Mouse (Mus musculus): Measurements from ENCODE around the gene Ccdc167. TPM values are rescaled to one million over a fixed set of nuclear protein-coding genes. Genes with fewer than 3 reads are reported as not detected.
A peak's percentile ranks its signal among the peaks of the same experiment; 100 is the strongest.

The Ccdc167 gene
- total RNA-seq, 2 experiments from 2014 or later = 8.9 to 17.2 TPM

DNA sequence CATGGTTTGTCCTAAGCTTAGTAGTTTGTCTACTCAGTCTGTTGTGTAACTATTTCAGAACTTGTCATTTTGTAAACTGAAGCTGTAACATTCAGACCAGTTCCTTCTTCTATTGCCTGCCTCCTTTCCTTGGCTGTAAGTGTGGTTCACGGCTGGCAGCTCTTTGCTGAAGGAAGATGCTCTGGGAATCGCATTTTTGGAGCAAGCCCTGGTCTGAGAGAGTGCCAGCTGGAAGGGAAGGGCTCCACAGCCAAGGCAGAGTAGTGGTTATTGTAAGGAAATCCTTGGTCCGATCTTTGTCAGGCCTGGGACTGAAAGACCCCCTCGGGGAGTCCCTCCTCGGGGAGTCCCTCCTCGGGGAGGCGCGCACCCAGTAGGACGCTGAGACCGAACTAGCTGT lies 28.2 kb downstream of the Ccdc167 start:
- ATAC-seq (ENCODE audit: poor library complexity, severe bottlenecking) = no peak

DNA sequence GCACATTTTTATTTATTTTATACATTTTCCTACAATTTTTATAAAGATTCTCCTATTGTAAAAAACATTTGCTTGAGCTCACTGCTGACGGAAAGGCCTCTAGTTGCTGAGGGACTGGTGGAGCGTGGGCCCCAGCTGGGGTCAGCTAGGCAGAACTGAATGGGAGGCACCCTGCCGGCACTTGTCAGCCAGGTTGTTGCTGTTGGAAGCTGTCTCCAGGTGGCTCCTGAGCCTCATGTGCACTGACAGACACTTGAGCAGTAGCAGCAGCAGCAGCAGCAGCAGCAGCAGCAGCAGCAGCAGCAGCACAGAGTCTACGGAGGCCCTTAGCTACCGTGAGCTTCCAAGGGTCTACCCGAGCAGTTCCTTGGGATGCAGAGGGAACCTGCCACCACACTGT lies 29.5 kb downstream of the Ccdc167 start:
- no peak for ATAC-seq (ENCODE audit: poor library complexity, severe bottlenecking)

- ATAC-seq (ENCODE audit: poor library complexity, severe bottlenecking) = no peak
Measured at GRCm38 (mm10) chr17:29686771-29687170, 30.1 kb downstream of the Ccdc167 start.

- no peak for ATAC-seq (ENCODE audit: poor library complexity, severe bottlenecking)
Measured at GRCm38 (mm10) chr17:29684275-29684674, 32.6 kb downstream of the Ccdc167 start.

- ATAC-seq (ENCODE audit: poor library complexity, severe bottlenecking) = no peak
Measured at GRCm38 (mm10) chr17:29683127-29683526, 33.7 kb downstream of the Ccdc167 start.

DNA sequence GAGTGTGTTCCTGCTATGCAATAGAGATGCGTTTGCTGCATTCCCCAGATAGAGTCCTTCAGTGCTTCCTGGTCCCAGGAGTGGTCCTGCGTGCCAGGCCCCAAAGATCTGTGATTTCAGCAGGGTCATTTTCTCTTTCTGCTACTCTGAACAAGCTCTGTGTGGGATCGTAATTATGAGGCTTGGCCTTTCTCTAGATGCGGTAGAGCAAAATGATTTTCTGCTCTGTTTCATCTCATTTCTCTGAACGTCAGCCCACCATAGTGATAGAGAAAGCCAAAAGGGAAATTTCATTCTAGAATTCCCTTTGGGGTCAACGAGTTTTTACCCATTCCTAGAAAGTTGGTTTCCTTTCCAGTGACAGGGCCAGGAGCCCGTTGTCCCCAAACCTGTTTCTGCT lies 34.6 kb downstream of the Ccdc167 start:
- ATAC-seq (ENCODE audit: poor library complexity, severe bottlenecking) = no peak

GRCm38 (mm10) chr17:29681669-29682068 lies 35.2 kb downstream of the Ccdc167 start:
- peak; percentile 86 for ATAC-seq (ENCODE audit: poor library complexity, severe bottlenecking)

DNA sequence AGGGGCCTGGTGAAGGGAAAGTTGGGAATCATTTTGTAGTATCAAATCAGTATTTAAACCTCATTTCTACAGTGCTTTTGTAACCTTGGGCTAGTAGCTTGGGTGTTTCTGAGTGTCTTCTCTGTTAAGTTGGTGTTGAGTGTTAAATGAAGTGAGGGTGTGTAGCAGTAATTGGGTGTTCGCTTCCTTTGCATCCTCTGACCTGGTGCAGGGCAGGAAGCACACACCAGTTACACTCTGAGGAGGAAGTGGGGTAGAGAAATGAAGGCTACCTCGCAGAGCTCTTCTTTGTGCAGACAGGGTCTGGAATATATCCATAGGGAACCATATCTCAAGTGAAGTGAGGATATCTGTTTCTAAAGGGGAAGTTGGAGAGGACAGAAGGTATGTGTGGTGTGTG lies 35.9 kb downstream of the Ccdc167 start:
- 0 out of 2 replicates have a peak, but pooled peaks have one; percentile 22 for ATAC-seq (ENCODE audit: poor library complexity, severe bottlenecking)

- ATAC-seq (ENCODE audit: poor library complexity, severe bottlenecking) = no peak
Measured at GRCm38 (mm10) chr17:29680174-29680573, 36.7 kb downstream of the Ccdc167 start.

DNA sequence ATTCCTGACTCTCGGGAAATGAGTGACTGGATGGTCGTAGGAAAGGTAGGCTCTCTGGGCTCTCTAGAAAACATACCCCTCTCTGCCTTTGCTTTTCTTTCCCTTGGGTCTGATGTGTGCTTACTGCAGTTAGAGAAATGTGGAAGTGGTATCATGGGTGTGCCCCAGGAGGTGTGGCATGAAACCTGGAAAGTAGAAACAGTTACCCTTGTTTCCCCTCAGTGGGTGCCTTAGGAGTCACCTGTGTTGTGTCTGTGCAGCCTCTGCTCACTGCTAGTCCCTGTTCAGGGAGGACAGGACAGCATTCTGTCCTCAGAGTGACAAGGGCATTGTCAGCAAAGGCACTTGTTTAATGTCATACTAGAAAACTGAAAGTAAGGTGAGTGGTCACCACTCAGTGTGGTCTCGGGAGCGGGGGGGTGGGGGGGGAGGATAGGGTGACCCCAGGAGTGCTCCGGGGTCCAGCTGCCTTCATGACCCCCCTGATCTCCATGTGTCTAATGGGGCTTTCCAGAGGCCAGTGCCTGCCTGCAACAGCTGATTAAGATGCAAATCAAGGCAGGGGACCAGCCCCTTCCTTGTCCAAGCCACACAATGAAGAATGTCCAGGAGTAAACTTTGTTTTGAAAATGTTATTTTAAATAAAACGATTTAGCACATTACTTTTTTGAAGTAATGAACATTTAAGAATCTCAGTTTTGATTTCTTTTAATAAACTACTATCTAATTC lies 37.6 kb downstream of the Ccdc167 start:
- peak; percentile 76 for ATAC-seq (ENCODE audit: poor library complexity, severe bottlenecking)

GRCm38 (mm10) chr17:29678526-29678925 lies 38.3 kb downstream of the Ccdc167 start:
- ATAC-seq (ENCODE audit: poor library complexity, severe bottlenecking) = no peak

GRCm38 (mm10) chr17:29673325-29673724 lies 43.5 kb downstream of the Ccdc167 start:
- peak; percentile 66 for ATAC-seq (ENCODE audit: poor library complexity, severe bottlenecking)

DNA sequence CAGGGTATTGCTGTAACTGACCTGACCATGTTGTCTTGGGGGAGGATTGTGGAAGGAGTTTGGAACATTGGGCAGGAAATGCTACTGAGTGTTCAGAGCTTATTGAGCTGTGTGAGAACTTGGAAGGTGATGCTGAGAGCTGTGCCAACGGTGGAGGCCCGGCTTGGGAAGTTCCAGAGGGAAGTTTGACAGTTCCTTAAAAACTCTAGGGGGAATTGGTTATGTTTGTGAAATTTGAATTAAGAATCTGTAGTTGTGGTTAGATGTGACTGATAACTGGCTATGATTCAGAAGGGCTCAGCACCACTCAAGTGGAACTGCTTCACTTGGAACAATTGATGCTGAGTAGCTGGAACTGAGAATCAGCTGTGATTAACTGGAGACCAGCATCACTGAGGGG lies 45.8 kb downstream of the Ccdc167 start:
- no peak for ATAC-seq (ENCODE audit: poor library complexity, severe bottlenecking)

DNA sequence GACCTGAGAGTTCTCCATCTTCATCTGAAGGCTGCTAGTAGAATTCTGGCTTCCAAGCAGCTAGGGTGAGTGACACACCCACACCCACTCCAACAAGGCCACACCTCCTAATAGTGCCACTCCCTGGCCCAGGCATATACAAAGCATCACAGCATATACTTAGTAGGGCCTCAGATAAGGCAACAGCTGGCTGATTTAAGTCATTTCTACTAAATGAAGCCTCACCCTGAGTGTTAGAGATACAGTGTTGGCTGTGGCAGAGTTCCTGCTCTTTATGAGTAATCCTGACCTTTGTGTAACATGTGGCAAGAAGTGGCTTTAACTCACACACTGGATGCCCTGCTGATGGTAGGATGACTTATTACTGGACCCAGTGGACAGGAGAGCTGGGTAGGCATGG lies 46.9 kb downstream of the Ccdc167 start:
- ATAC-seq (ENCODE audit: poor library complexity, severe bottlenecking) = no peak

GRCm38 (mm10) chr17:29669030-29669429 lies 47.8 kb downstream of the Ccdc167 start:
- ATAC-seq (ENCODE audit: poor library complexity, severe bottlenecking) = no peak

- no peak for ATAC-seq (ENCODE audit: poor library complexity, severe bottlenecking)
Measured at GRCm38 (mm10) chr17:29668051-29668986, 48.5 kb downstream of the Ccdc167 start.

- no peak for ATAC-seq (ENCODE audit: poor library complexity, severe bottlenecking)
Measured at GRCm38 (mm10) chr17:29662145-29662544, 54.7 kb downstream of the Ccdc167 start.

DNA sequence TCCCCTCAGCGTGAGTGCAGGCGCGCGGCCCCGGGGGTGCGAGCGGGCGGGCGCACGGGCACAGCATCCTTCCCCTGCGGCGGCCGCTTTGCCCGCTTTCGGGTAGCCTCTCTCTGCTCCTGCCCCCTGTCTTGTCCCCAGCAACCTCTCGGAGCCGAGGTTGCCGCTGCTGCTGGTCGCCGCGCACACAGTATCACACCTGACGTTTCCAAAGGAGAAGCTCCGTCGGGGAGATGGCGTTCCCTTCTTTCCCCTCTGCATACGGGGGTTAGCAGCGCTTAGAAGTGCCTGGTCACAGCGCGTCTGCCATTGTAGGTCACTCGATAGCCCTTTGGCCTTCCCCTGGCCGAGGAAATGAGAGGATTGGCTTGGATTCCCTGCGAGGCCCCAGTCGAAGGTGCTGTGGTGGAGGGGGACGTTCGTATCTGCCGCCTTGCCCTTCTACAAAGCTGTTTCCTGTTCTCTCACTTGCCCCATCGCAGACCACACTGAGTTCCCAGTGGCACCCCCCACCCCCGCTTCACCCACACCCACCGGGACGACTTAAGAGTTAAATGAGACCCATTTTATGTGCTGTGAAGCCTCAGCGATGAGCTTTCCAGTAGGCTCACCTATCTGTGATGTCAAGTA lies 56.0 kb downstream of the Ccdc167 start:
- ATAC-seq (ENCODE audit: poor library complexity, severe bottlenecking) = peak; percentile 43

GRCm38 (mm10) chr17:29660076-29660761 lies 56.6 kb downstream of the Ccdc167 start, which contains the start of gene Cmtr1:
Gene Cmtr1, plus strand, starts transcription at chr17:29660595.
- ATAC-seq (ENCODE audit: poor library complexity, severe bottlenecking) = peak; percentile 98

DNA sequence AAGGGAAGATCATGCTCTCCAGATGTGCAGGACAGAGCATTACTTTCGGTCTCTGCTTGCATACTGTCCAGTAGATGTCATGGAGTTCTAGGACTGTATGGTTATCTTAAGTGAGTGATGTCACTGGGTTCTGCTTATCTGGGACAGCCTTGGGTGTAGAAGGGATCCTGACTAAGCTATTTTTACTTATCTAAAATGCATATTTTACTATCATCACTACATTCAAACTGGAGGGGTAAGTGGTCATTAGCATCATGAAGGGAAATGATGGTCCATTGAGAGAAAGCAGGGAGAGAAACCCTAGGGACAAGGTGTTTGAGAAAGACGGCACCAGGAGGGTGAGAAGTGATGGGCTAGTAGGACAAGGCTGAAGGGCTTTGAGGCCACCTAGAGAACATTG lies 58.6 kb downstream of the Ccdc167 start:
- ATAC-seq (ENCODE audit: poor library complexity, severe bottlenecking) = no peak

DNA sequence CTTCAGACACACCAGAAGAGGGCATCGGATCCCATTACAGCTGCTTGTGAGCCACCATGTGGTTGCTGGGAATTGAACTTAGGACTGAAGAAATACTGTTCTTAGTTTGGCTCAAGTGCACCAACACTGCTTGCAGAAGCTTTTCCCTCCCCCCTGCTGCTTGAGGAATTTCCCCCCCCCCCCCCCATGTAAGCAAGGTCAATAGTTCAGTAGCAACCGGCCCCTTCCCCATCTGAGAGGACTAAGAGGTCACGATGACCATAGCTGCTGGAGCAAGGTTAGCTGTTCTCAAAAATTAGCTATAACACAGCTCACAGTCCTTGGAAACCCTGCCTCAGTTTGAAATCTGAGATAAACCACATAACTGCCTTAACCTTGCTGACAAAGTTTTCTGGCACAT lies 74.6 kb downstream of the Ccdc167 start:
- ATAC-seq (ENCODE audit: poor library complexity, severe bottlenecking) = no peak

Measured in megakaryocyte, adult 5-6 weeks (primary cell).